In the genomic region with DNA sequence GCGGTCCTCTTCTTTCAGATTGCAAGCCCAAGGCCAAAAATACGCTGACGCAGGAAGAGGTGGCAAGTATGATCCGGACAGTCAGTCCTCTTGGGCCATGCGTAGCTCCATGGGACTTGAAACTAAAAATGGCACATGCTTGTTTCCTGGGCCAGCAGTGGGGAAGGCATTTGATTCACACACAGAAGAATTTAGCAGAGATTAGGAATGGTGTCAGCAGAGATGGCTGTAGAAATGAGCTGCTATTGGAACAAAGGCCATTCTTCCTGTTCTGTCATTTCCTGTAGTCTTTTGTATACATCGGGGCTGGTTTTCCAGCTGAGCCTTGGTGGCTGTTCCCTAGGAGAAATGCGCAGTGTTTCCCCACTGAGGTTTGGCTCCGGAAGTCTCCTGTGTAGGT, we compare ENCODE assay signal across 17 mouse cellular contexts. TPM values are rescaled to one million over a fixed set of nuclear protein-coding genes. Genes with fewer than 3 reads are reported as not detected.
DNase-seq lines count a peak whose midpoint lies in the region; ATAC-seq lines count a peak whose summit lies in the region.
"Had no signal": no experiment of that assay in that cellular context is flagged by ENCODE, and none has a peak within 500 bp of the region (broad histone marks: within the 10 kb centered on the region; RNA-seq: fewer than 3 reads in every experiment).

No protein-coding gene starts in this region.

- no peak for ATAC-seq in forebrain, embryonic 13.5 days
- ATAC-seq in forebrain, embryonic 12.5 days (ENCODE audit: low FRiP score), result no peak
- no peak for ATAC-seq in heart, embryonic 11.5 days (replicated peaks; ENCODE audit: insufficient number of reproducible peaks, low FRiP score, low TSS enrichment)
- no peak for ATAC-seq in midbrain, embryonic 14.5 days (ENCODE audit: low FRiP score, low TSS enrichment)
- no peak for ATAC-seq in midbrain, embryonic 15.5 days (replicated peaks)
- ATAC-seq: intestine, embryonic 15.5 days had no signal

- no peaks in the 10 kb centered on the region for H3K4me1 ChIP-seq in forebrain, embryonic 13.5 days
- no peaks in the 10 kb centered on the region for H3K4me1 ChIP-seq in forebrain, embryonic 12.5 days
- H3K4me1 ChIP-seq in heart, embryonic 11.5 days (ENCODE audit: control insufficient read depth, insufficient read depth, low read length), result peaks cover 3% of the 10 kb centered on the region; the same call in 1 of the 2 replicates
- no peaks in the 10 kb centered on the region for H3K4me1 ChIP-seq in midbrain, embryonic 14.5 days (ENCODE audit: control insufficient read depth, insufficient read depth, low read length)
- H3K4me1 ChIP-seq in midbrain, embryonic 15.5 days, result no peaks in the 10 kb centered on the region
- H3K4me1 ChIP-seq: embryonic facial prominence, embryonic 12.5 days; intestine, embryonic 15.5 days; midbrain, embryonic 12.5 days; neural tube, embryonic 12.5 days had no signal

- H3K27me3 ChIP-seq in forebrain, embryonic 13.5 days, result no peaks in the 10 kb centered on the region
- no peaks in the 10 kb centered on the region for H3K27me3 ChIP-seq in forebrain, embryonic 12.5 days
- H3K27me3 ChIP-seq in heart, embryonic 11.5 days (ENCODE audit: control insufficient read depth, insufficient read depth, low read length), result no peaks in the 10 kb centered on the region
- no peaks in the 10 kb centered on the region for H3K27me3 ChIP-seq in midbrain, embryonic 14.5 days (ENCODE audit: control insufficient read depth, insufficient read depth, low read length)
- H3K27me3 ChIP-seq in midbrain, embryonic 15.5 days (replicated peaks), result no peaks in the 10 kb centered on the region
- H3K27me3 ChIP-seq: embryonic facial prominence, embryonic 12.5 days; intestine, embryonic 15.5 days; midbrain, embryonic 12.5 days; neural tube, embryonic 12.5 days had no signal

- H3K36me3 ChIP-seq in forebrain, embryonic 13.5 days (ENCODE audit: poor library complexity, severe bottlenecking), result peaks cover 12% of the 10 kb centered on the region; the same call in 1 of the 2 replicates
- H3K36me3 ChIP-seq in forebrain, embryonic 12.5 days (replicated peaks), result peaks cover 5% of the 10 kb centered on the region
- H3K36me3 ChIP-seq in heart, embryonic 11.5 days (ENCODE audit: control insufficient read depth, insufficient read depth, low read length), result no peaks in the 10 kb centered on the region
- H3K36me3 ChIP-seq in midbrain, embryonic 14.5 days (ENCODE audit: control insufficient read depth, insufficient read depth, low read length), result no peaks in the 10 kb centered on the region
- H3K36me3 ChIP-seq in midbrain, embryonic 15.5 days (replicated peaks), result no peaks in the 10 kb centered on the region
- H3K36me3 ChIP-seq: intestine, embryonic 15.5 days had no signal

- peak overlapping the region; percentile 25; the same call in 1 of the 2 replicates for H3K27ac ChIP-seq in forebrain, embryonic 13.5 days
- no peak overlapping the region; the same call in 1 of the 2 replicates for H3K27ac ChIP-seq in forebrain, embryonic 12.5 days
- H3K27ac ChIP-seq in heart, embryonic 11.5 days (ENCODE audit: low read depth, low read length), result peak overlapping the region; percentile 4
- H3K27ac ChIP-seq in midbrain, embryonic 14.5 days (replicated peaks; ENCODE audit: low read depth, low read length), result no peak overlapping the region
- no peak overlapping the region for H3K27ac ChIP-seq in midbrain, embryonic 15.5 days
- H3K27ac ChIP-seq: embryonic facial prominence, embryonic 12.5 days; intestine, embryonic 15.5 days; kidney, postnatal 0 days; midbrain, embryonic 12.5 days; neural tube, embryonic 12.5 days had no signal

- no peak for DNase-seq in heart, adult 9 months (ENCODE audit: low spot score in 2 of 2)
- DNase-seq in midbrain, embryonic 14.5 days, result peak; percentile 5
- DNase-seq in heart, postnatal 4 days, result peak; percentile 12
- no peak for DNase-seq in adrenal gland, adult 8-10 months
- DNase-seq: adrenal gland, postnatal 10 days; cerebellum, postnatal 14 days; lung, postnatal 14 days; retina, postnatal 1 day had no signal

- H3K4me3 ChIP-seq in forebrain, embryonic 13.5 days, result no peak overlapping the region
- H3K4me3 ChIP-seq in forebrain, embryonic 12.5 days (replicated peaks), result no peak overlapping the region
- no peak overlapping the region for H3K4me3 ChIP-seq in heart, embryonic 11.5 days (ENCODE audit: low read depth, low read length)
- H3K4me3 ChIP-seq in midbrain, embryonic 14.5 days (replicated peaks; ENCODE audit: low read depth, low read length), result no peak overlapping the region
- H3K4me3 ChIP-seq in midbrain, embryonic 15.5 days, result no peak overlapping the region
- H3K4me3 ChIP-seq: embryonic facial prominence, embryonic 12.5 days; intestine, embryonic 15.5 days; midbrain, embryonic 12.5 days; neural tube, embryonic 12.5 days had no signal

- H3K4me2 ChIP-seq in forebrain, embryonic 13.5 days, result no peak overlapping the region
- no peak overlapping the region for H3K4me2 ChIP-seq in forebrain, embryonic 12.5 days
- H3K4me2 ChIP-seq in heart, embryonic 11.5 days, result no peak overlapping the region
- H3K4me2 ChIP-seq in midbrain, embryonic 14.5 days (ENCODE audit: low read length), result no peak overlapping the region
- no peak overlapping the region for H3K4me2 ChIP-seq in midbrain, embryonic 15.5 days
- H3K4me2 ChIP-seq: embryonic facial prominence, embryonic 12.5 days; intestine, embryonic 15.5 days; midbrain, embryonic 12.5 days; neural tube, embryonic 12.5 days had no signal

- H3K9me3 ChIP-seq in forebrain, embryonic 13.5 days (replicated peaks), result no peaks in the 10 kb centered on the region
- H3K9me3 ChIP-seq in forebrain, embryonic 12.5 days, result no peaks in the 10 kb centered on the region
- H3K9me3 ChIP-seq in heart, embryonic 11.5 days (replicated peaks; ENCODE audit: control insufficient read depth, low read length), result no peaks in the 10 kb centered on the region
- no peaks in the 10 kb centered on the region for H3K9me3 ChIP-seq in midbrain, embryonic 14.5 days (ENCODE audit: control insufficient read depth, low read length)
- H3K9me3 ChIP-seq in midbrain, embryonic 15.5 days, result no peaks in the 10 kb centered on the region
- H3K9me3 ChIP-seq: embryonic facial prominence, embryonic 12.5 days; intestine, embryonic 15.5 days; midbrain, embryonic 12.5 days; neural tube, embryonic 12.5 days had no signal

- WGBS in forebrain, embryonic 13.5 days, result 86% methylated on average over 8 of the region's 8 CpGs
- WGBS in forebrain, embryonic 12.5 days, result 85% methylated on average over 8 of the region's 8 CpGs
- WGBS in heart, embryonic 11.5 days (ENCODE audit: insufficient replicate concordance), result 65% methylated on average over 8 of the region's 8 CpGs
- 88% methylated on average over 8 of the region's 8 CpGs for whole genome bisulfite sequencing in midbrain, embryonic 14.5 days
- 86% methylated on average over 8 of the region's 8 CpGs for WGBS in midbrain, embryonic 15.5 days

- H3K9ac ChIP-seq in forebrain, embryonic 13.5 days, result no peak overlapping the region
- no peak overlapping the region for H3K9ac ChIP-seq in forebrain, embryonic 12.5 days
- H3K9ac ChIP-seq in heart, embryonic 11.5 days (ENCODE audit: low read depth, low read length), result no peak overlapping the region
- no peak overlapping the region for H3K9ac ChIP-seq in midbrain, embryonic 14.5 days (replicated peaks; ENCODE audit: low read length)
- no peak overlapping the region for H3K9ac ChIP-seq in midbrain, embryonic 15.5 days
- H3K9ac ChIP-seq: embryonic facial prominence, embryonic 12.5 days; intestine, embryonic 15.5 days; midbrain, embryonic 12.5 days; neural tube, embryonic 12.5 days had no signal

RNA-seq across cellular contexts. Expression of a gene that starts 57.4 kb away (rescaled TPM):
- 38.5 and 40.0 TPM in 2 replicates for polyA plus RNA-seq in forebrain, embryonic 13.5 days (2015; fragmentation: Nextera tagmentation; extraction: Ambion mirVana)
- 45.0 and 45.2 TPM in 2 replicates for polyA plus RNA-seq in forebrain, embryonic 12.5 days (2016; fragmentation: Nextera tagmentation; extraction: Ambion mirVana)
- 23.7 and 24.5 TPM in 2 replicates for polyA plus RNA-seq in heart, embryonic 11.5 days (2014; fragmentation: Nextera tagmentation; extraction: Ambion mirVana)
- polyA plus RNA-seq in midbrain, embryonic 14.5 days (2014; fragmentation: Nextera tagmentation; extraction: Ambion mirVana), result 12.8 and 21.9 TPM in 2 replicates
- 15.4 and 16.1 TPM in 2 replicates for polyA plus RNA-seq in midbrain, embryonic 15.5 days (2015; fragmentation: Nextera tagmentation; extraction: Ambion mirVana)
- 10 to 100 TPM; 14.6 to 14.7 TPM for total RNA-seq in heart, postnatal 4 days (2021)
- total RNA-seq in adrenal gland, adult 8-10 months (2022), result 10 to 100 TPM; 11.8 to 18.9 (median 14.1) TPM

Comparison
In these comparisons a context has a peak if more than half of its experiments do, and no peak if none do; other contexts are left out.
1. H3K27ac ChIP-seq: peak in forebrain, embryonic 13.5 days (single experiment) and heart, embryonic 11.5 days (single experiment); none in forebrain, embryonic 12.5 days (single experiment), midbrain, embryonic 14.5 days (single experiment) and midbrain, embryonic 15.5 days (single experiment).
2. DNase-seq: peak in midbrain, embryonic 14.5 days (single experiment) and heart, postnatal 4 days (single experiment); none in heart, adult 9 months (0 of 2) and adrenal gland, adult 8-10 months (single experiment).